Mouse (Mus musculus) small intestine, adult 2 months (tissue): ENCODE data around the gene Pknox2.

ENCODE experiments used
- CTCF ChIP-seq: fragments of 200-500 bp; IDR thresholded peaks from 2 replicates; pipeline ENCODE4 v1.5.1; 2012; ENCODE audit warnings: low read depth, mild to moderate bottlenecking, control low read depth, inconsistent platforms, low read length, moderate library complexity, mixed read lengths; ENCODE audit not compliant: insufficient replicate concordance, insufficient read length; ENCODE audit errors: extremely low read depth
- POLR2A ChIP-seq: fragments of 200-500 bp; IDR thresholded peaks from 2 replicates; pipeline ENCODE4 v1.6.1; 2012; ENCODE audit warnings: low read depth, mild to moderate bottlenecking, control low read depth, inconsistent platforms, low read length, moderate library complexity

DNA sequence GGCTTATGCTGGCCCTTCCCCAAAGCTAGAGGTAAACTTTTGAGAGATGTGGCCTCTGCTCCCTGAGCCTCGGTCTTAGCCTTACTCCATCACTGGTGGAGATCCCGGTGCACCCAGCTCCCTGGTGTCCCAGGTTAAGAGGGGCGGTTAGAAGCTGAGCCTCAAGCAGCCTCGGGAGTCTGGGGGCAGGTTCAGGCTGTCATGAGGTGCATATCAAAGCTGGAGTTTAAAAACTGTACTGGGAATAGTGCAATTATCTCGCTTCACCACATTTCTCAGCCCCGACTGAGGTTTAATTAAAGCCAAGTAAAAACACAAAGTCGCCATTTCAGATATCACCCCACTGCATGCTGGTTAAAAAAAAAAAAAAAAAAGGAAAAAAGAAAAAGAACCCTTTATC is 108.8 kb downstream of the Pknox2 start:
- no peak for TF ChIP-seq CTCF
- no peak for TF ChIP-seq POLR2A
